Mouse (Mus musculus): ENCODE measurements at regions not wholly inside any gene's neighbourhood (a gene's known extent, or its start where the extent isn't known, plus 50 kb on each side); places are given as distances from the start of the nearest gene placed in this dataset.

DNA sequence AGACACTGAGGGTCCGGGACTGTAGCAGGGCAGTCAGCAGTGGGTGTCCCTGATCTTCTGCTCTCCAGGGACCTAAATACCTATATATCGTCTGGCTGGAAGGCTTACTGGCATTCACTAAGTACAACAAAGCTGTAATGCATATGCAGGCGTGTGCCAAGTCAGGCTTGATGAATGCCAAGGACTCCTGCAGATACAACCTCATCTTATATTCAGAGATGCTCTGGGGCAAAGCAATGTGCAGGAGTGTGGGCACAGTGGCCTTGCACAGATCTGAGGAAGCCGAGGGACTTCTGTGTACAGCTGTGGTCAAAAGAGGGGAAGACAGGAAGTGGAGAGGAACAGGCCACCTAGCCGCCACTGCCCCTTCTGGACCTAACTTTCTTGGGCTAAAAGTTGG lies 89.5 kb upstream of the Foxn2 start:
- H3K27me3 ChIP-seq (replicated peaks; ENCODE audit: control insufficient read depth, insufficient read depth, low read length) = no peaks in the 10 kb centered on the region
- ATAC-seq (ENCODE audit: low read depth) = no peak
- H3K36me3 ChIP-seq (ENCODE audit: control insufficient read depth, insufficient read depth, low read length) = no peaks in the 10 kb centered on the region
- no peak for DNase-seq (ENCODE audit: low spot score)
- 76% methylated on average over 5 of the region's 5 CpGs for WGBS
- no peaks in the 10 kb centered on the region for H3K4me1 ChIP-seq (ENCODE audit: control insufficient read depth, insufficient read depth, low read length)
- H3K9me3 ChIP-seq (ENCODE audit: control insufficient read depth, low read length) = no peaks in the 10 kb centered on the region
- H3K4me3 ChIP-seq (ENCODE audit: low read depth, low read length) = no peak overlapping the region
- H3K4me2 ChIP-seq (ENCODE audit: low read depth, low read length) = no peak overlapping the region
- H3K9ac ChIP-seq (ENCODE audit: low read depth, low read length) = no peak overlapping the region
- no peak overlapping the region for H3K27ac ChIP-seq (replicated peaks; ENCODE audit: low read depth, low read length)

DNA sequence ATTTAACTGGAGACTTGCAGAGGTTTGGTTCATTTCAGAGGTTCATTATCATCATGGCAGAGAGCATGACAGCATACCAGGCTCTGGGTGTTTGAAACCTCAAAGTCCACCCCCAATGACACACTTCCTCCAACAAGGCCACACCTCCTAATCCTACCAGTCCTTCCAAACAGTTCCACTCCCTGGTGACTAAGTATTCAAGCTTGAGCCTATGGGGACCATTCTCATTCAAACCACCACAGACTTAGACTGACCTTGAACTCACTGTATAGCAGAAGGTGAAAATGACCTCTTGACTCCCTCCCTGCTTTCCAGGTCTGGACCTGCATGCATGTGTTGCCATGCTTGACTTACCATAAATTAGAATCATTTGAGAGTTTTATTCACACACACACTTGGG lies 87.6 kb upstream of the Foxn2 start:
- H3K9ac ChIP-seq (ENCODE audit: low read depth, low read length) = no peak overlapping the region
- ATAC-seq (ENCODE audit: low read depth) (no peak), DNase-seq (ENCODE audit: low spot score) (no peak)
- no peaks in the 10 kb centered on the region for H3K27me3 ChIP-seq (replicated peaks; ENCODE audit: control insufficient read depth, insufficient read depth, low read length)
- H3K4me3 ChIP-seq (ENCODE audit: low read depth, low read length) = no peak overlapping the region
- no peak overlapping the region for H3K27ac ChIP-seq (replicated peaks; ENCODE audit: low read depth, low read length)
- no peak overlapping the region for H3K4me2 ChIP-seq (ENCODE audit: low read depth, low read length)
- no peaks in the 10 kb centered on the region for H3K9me3 ChIP-seq (ENCODE audit: control insufficient read depth, low read length)
- H3K36me3 ChIP-seq (ENCODE audit: control insufficient read depth, insufficient read depth, low read length) = no peaks in the 10 kb centered on the region
- no peaks in the 10 kb centered on the region for H3K4me1 ChIP-seq (ENCODE audit: control insufficient read depth, insufficient read depth, low read length)

- no peak overlapping the region for H3K9ac ChIP-seq (ENCODE audit: low read depth, low read length)
- no peak overlapping the region for H3K4me3 ChIP-seq (ENCODE audit: low read depth, low read length)
- no peak overlapping the region for H3K4me2 ChIP-seq (ENCODE audit: low read depth, low read length)
- ATAC-seq (ENCODE audit: low read depth) (no peak), DNase-seq (ENCODE audit: low spot score) (no peak)
- H3K9me3 ChIP-seq (ENCODE audit: control insufficient read depth, low read length) = no peaks in the 10 kb centered on the region
- H3K4me1 ChIP-seq (ENCODE audit: control insufficient read depth, insufficient read depth, low read length) = no peaks in the 10 kb centered on the region
- H3K27me3 ChIP-seq (replicated peaks; ENCODE audit: control insufficient read depth, insufficient read depth, low read length) = no peaks in the 10 kb centered on the region
- no peaks in the 10 kb centered on the region for H3K36me3 ChIP-seq (ENCODE audit: control insufficient read depth, insufficient read depth, low read length)
- H3K27ac ChIP-seq (replicated peaks; ENCODE audit: low read depth, low read length) = no peak overlapping the region
- WGBS = 88% methylated on average over 2 of the region's 2 CpGs
Measured at GRCm38 (mm10) chr17:88361161-88361560, 79.3 kb upstream of the Foxn2 start.

- 86% methylated on average over 11 of the region's 11 CpGs for WGBS
- DNase-seq (ENCODE audit: low spot score) (no peak), ATAC-seq (ENCODE audit: low read depth) (no peak)
- no peak overlapping the region for H3K27ac ChIP-seq (replicated peaks; ENCODE audit: low read depth, low read length)
- H3K9ac ChIP-seq (ENCODE audit: low read depth, low read length) = no peak overlapping the region
- no peak overlapping the region for H3K4me2 ChIP-seq (ENCODE audit: low read depth, low read length)
- H3K36me3 ChIP-seq (ENCODE audit: control insufficient read depth, insufficient read depth, low read length) = no peaks in the 10 kb centered on the region
- no peaks in the 10 kb centered on the region for H3K27me3 ChIP-seq (replicated peaks; ENCODE audit: control insufficient read depth, insufficient read depth, low read length)
- H3K9me3 ChIP-seq (ENCODE audit: control insufficient read depth, low read length) = no peaks in the 10 kb centered on the region
- H3K4me3 ChIP-seq (ENCODE audit: low read depth, low read length) = no peak overlapping the region
- H3K4me1 ChIP-seq (ENCODE audit: control insufficient read depth, insufficient read depth, low read length) = no peaks in the 10 kb centered on the region
Measured at GRCm38 (mm10) chr17:88362404-88362803, 78.1 kb upstream of the Foxn2 start.

DNA sequence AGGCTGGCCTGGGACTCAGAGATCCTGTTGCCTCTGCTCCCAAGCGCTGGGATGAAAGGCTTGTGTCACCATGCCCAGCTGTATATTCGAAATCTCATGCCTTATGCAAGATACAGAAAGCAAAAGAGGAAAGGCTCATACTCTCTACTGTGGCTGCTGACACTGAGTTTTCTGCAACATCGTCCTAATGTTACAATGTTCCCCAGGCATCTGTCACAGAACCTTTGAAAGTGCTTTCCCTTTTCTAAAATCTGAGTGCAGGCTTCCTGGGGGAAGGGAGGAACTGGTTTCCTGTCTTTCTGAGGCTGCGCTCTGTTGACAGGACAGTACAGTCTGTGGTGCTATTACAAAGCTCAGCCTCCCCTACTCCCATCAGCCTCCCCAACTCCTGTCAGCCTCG lies 72.6 kb upstream of the Foxn2 start:
- DNase-seq (ENCODE audit: low spot score) (no peak), ATAC-seq (ENCODE audit: low read depth) (no peak)
- H3K27ac ChIP-seq (replicated peaks; ENCODE audit: low read depth, low read length) = no peak overlapping the region
- no peaks in the 10 kb centered on the region for H3K9me3 ChIP-seq (ENCODE audit: control insufficient read depth, low read length)
- H3K27me3 ChIP-seq (replicated peaks; ENCODE audit: control insufficient read depth, insufficient read depth, low read length) = no peaks in the 10 kb centered on the region
- H3K4me1 ChIP-seq (ENCODE audit: control insufficient read depth, insufficient read depth, low read length) = no peaks in the 10 kb centered on the region
- no peaks in the 10 kb centered on the region for H3K36me3 ChIP-seq (ENCODE audit: control insufficient read depth, insufficient read depth, low read length)
- 59% methylated on average over 5 of the region's 5 CpGs for WGBS
- H3K9ac ChIP-seq (ENCODE audit: low read depth, low read length) = no peak overlapping the region
- H3K4me3 ChIP-seq (ENCODE audit: low read depth, low read length) = no peak overlapping the region
- no peak overlapping the region for H3K4me2 ChIP-seq (ENCODE audit: low read depth, low read length)

DNA sequence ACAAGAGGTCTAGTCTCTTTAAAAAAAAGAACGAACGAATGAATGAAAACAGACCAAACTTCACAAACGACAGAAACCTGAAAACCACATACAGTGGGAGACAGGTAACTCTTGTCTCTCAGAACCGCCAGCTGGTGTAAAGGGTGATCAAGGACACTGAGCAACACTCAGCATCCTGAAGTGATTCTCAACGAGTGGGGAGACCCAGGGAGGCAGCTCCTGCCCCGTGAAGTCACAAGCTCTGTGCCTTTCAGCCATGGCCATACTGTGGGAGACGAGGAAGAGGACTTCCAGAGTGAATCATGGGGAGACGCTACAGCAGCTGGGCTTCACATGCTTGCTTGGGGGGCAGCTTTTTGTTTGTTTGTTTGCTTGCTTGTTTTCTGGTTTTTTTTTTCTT lies 70.5 kb upstream of the Foxn2 start:
- 80% methylated on average over 8 of the region's 8 CpGs for WGBS
- H3K9ac ChIP-seq (ENCODE audit: low read depth, low read length) = no peak overlapping the region
- H3K9me3 ChIP-seq (ENCODE audit: control insufficient read depth, low read length) = 0 out of 2 replicates have a peak, but pooled peaks cover 3% of the 10 kb centered on the region
- DNase-seq (ENCODE audit: low spot score) (no peak), ATAC-seq (ENCODE audit: low read depth) (no peak)
- no peaks in the 10 kb centered on the region for H3K27me3 ChIP-seq (replicated peaks; ENCODE audit: control insufficient read depth, insufficient read depth, low read length)
- H3K4me1 ChIP-seq (ENCODE audit: control insufficient read depth, insufficient read depth, low read length) = no peaks in the 10 kb centered on the region
- no peak overlapping the region for H3K4me3 ChIP-seq (ENCODE audit: low read depth, low read length)
- H3K4me2 ChIP-seq (ENCODE audit: low read depth, low read length) = no peak overlapping the region
- no peak overlapping the region for H3K27ac ChIP-seq (replicated peaks; ENCODE audit: low read depth, low read length)
- H3K36me3 ChIP-seq (ENCODE audit: control insufficient read depth, insufficient read depth, low read length) = no peaks in the 10 kb centered on the region

- WGBS = 63% methylated on average over 9 of the region's 9 CpGs
- 0 out of 2 replicates have a peak, but pooled peaks cover 3% of the 10 kb centered on the region for H3K9me3 ChIP-seq (ENCODE audit: control insufficient read depth, low read length)
Measured at GRCm38 (mm10) chr17:88370676-88371075, 69.8 kb upstream of the Foxn2 start.

DNA sequence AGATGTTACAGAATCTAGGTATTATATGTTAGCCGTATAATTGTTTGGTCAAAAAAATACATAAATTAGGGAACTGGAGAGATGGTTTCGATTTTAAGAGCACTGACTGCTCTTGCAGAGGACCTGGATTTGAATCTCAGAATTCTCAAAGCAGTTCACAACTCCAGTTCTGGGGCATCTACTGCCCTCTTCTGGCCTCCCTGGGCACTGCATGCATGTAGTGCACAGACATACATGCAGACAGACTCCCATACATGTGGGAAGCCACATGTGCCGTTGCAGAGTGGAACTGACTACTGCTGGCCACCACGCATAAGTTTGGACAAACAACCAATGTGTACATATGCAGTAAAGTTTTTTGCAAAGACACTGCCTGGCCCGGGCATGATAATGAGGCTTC lies 62.0 kb upstream of the Foxn2 start:
- Histone ChIP-seq H3K9me3 (ENCODE audit: control insufficient read depth, low read length) (0 out of 2 replicates have a peak, but pooled peaks cover 3% of the 10 kb centered on the region), H3K36me3 (ENCODE audit: control insufficient read depth, insufficient read depth, low read length) (no peaks in the 10 kb centered on the region), H3K27me3 (replicated peaks; ENCODE audit: control insufficient read depth, insufficient read depth, low read length) (no peaks in the 10 kb centered on the region), H3K4me1 (ENCODE audit: control insufficient read depth, insufficient read depth, low read length) (no peaks in the 10 kb centered on the region), H3K4me2 (ENCODE audit: low read depth, low read length) (no peak overlapping the region), H3K27ac (replicated peaks; ENCODE audit: low read depth, low read length) (no peak overlapping the region), H3K4me3 (ENCODE audit: low read depth, low read length) (no peak overlapping the region), H3K9ac (ENCODE audit: low read depth, low read length) (no peak overlapping the region)
- DNase-seq (ENCODE audit: low spot score) (no peak), ATAC-seq (ENCODE audit: low read depth) (no peak)
- WGBS = 94% methylated on average over 4 of the region's 5 CpGs

More at GRCm38 (mm10) chr17:88370676-88371075, 69.8 kb upstream of the Foxn2 start:
- ATAC-seq (ENCODE audit: low read depth) = no peak
- Histone ChIP-seq H3K4me2 (ENCODE audit: low read depth, low read length) (no peak overlapping the region), H3K9ac (ENCODE audit: low read depth, low read length) (no peak overlapping the region), H3K36me3 (ENCODE audit: control insufficient read depth, insufficient read depth, low read length) (no peaks in the 10 kb centered on the region), H3K27ac (replicated peaks; ENCODE audit: low read depth, low read length) (no peak overlapping the region), H3K4me3 (ENCODE audit: low read depth, low read length) (no peak overlapping the region), H3K27me3 (replicated peaks; ENCODE audit: control insufficient read depth, insufficient read depth, low read length) (no peaks in the 10 kb centered on the region), H3K4me1 (ENCODE audit: control insufficient read depth, insufficient read depth, low read length) (no peaks in the 10 kb centered on the region)
- no peak for DNase-seq (ENCODE audit: low spot score)

DNA sequence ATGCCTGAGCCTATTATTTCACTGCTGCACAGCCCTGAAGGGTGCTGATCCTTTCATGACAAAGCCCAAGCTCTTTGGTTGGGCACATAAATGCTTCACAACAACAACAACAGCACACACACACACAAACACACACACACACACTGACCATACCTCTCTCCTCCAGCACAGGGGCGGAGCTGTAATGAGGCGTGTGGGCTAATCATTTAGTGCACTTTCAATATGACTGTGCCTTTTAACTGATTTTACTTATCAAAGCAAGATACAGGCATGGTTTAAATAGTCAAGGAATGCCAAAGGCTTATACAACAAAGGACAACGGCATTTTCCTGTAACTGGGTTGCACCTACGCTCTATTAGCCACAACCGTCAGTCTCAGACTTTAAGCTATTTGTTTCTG lies 61.1 kb upstream of the Foxn2 start:
- no peak overlapping the region for H3K4me2 ChIP-seq (ENCODE audit: low read depth, low read length)
- no peak for DNase-seq (ENCODE audit: low spot score)
- H3K9me3 ChIP-seq (ENCODE audit: control insufficient read depth, low read length) = no peaks in the 10 kb centered on the region
- H3K4me1 ChIP-seq (ENCODE audit: control insufficient read depth, insufficient read depth, low read length) = no peaks in the 10 kb centered on the region
- ATAC-seq (ENCODE audit: low read depth) = no peak
- no peaks in the 10 kb centered on the region for H3K36me3 ChIP-seq (ENCODE audit: control insufficient read depth, insufficient read depth, low read length)
- H3K27ac ChIP-seq (replicated peaks; ENCODE audit: low read depth, low read length) = no peak overlapping the region
- H3K9ac ChIP-seq (ENCODE audit: low read depth, low read length) = no peak overlapping the region
- no peaks in the 10 kb centered on the region for H3K27me3 ChIP-seq (replicated peaks; ENCODE audit: control insufficient read depth, insufficient read depth, low read length)
- WGBS = 95% methylated on average over 5 of the region's 5 CpGs
- H3K4me3 ChIP-seq (ENCODE audit: low read depth, low read length) = no peak overlapping the region
